Mouse (Mus musculus): Measurements from ENCODE around the gene Acox3. TPM values are rescaled to one million over a fixed set of nuclear protein-coding genes. Genes with fewer than 3 reads are reported as not detected.

Gene Acox3
- total and polyA plus RNA-seq, 3 experiments, result 21.8 to 28.3 (median 22.5) TPM

DNA sequence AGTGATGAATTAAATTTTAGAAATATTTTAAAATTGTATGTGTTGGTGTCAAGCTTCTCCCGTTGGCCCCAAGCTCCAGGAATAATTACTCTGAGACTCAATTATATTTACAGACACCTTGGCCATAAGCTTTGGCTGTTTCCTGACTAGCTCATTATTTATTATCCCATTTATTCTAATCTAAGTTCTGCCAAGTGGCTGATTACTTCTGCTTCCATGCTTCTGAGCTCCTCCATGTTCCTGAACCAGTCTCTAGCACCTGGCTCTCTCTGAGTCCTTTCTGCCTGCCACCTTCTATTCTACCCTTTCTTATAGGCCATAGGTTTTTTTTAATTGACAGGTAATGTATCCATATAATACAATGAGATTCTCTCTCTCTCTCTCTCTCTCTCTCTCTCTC, 47.9 kb downstream of the Acox3 start:
- 74% methylated on average over 1 of the region's 1 CpGs for WGBS
- peaks cover 14% of the 10 kb centered on the region for H3K4me1 ChIP-seq (ENCODE audit: control insufficient read depth, insufficient read depth, low read length)
- H3K9ac ChIP-seq (ENCODE audit: low read depth, low read length), result no peak overlapping the region
- no peak overlapping the region for H3K27ac ChIP-seq
- TF ChIP-seq EP300 (IDR thresholded peaks at IDR 0.05; ENCODE audit: insufficient read depth, low read depth, low read length), result no peak
- no peaks in the 10 kb centered on the region for H3K36me3 ChIP-seq (ENCODE audit: control insufficient read depth, insufficient read depth, low read length)
- intact Hi-C loops (cut with DNase I), result loop anchor here (5.0 kb wide), 1 partner anchor 42 kb away; no protein-coding TSS in a partner anchor
- H3K4me3 ChIP-seq, result no peak overlapping the region
- no peaks in the 10 kb centered on the region for H3K79me2 ChIP-seq (replicated peaks; ENCODE audit: control insufficient read depth, insufficient read depth, low read length)
- no peak for DNase-seq
- no peaks in the 10 kb centered on the region for H3K27me3 ChIP-seq (ENCODE audit: control insufficient read depth, insufficient read depth, low read length)

DNA sequence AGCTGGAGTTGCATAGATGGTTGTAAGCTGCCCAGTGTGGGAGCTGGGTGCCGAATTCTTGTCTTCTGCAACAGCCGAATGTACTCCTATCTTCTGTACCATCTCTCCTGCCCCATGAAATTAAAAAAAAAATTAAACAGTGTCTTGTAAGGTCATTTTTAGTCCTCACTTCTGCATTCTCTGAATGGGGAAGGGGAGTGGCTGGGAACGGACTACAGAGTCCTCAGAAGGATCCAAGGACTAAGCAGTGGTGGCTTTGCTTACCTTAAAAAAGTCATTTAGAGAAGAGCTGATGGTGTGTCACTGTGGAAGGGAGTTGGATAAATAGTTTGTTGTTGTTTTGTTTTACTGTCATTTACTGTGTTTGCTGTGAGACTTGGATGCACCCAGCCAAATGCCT, 48.4 kb downstream of the Acox3 start:
- intact Hi-C loops (cut with DNase I), result loop anchor here (5.0 kb wide), 1 partner anchor 41 kb away; no protein-coding TSS in a partner anchor
- Histone ChIP-seq H3K4me1 (ENCODE audit: control insufficient read depth, insufficient read depth, low read length) (peaks cover 14% of the 10 kb centered on the region), H3K9ac (ENCODE audit: low read depth, low read length) (no peak overlapping the region), H3K36me3 (ENCODE audit: control insufficient read depth, insufficient read depth, low read length) (no peaks in the 10 kb centered on the region), H3K27me3 (ENCODE audit: control insufficient read depth, insufficient read depth, low read length) (no peaks in the 10 kb centered on the region), H3K4me3 (no peak overlapping the region), H3K27ac (no peak overlapping the region), H3K79me2 (replicated peaks; ENCODE audit: control insufficient read depth, insufficient read depth, low read length) (no peaks in the 10 kb centered on the region)
- 85% methylated on average over 3 of the region's 3 CpGs for WGBS
- TF ChIP-seq POLR2A (IDR thresholded peaks at IDR 0.05; ENCODE audit: insufficient read depth, low read depth, low read length), result no peak
- no peak for TF ChIP-seq CTCF (IDR thresholded peaks at IDR 0.05)
- no peak for TF ChIP-seq EP300 (IDR thresholded peaks at IDR 0.05; ENCODE audit: insufficient read depth, low read depth, low read length)
- DNase-seq, result no peak

DNA sequence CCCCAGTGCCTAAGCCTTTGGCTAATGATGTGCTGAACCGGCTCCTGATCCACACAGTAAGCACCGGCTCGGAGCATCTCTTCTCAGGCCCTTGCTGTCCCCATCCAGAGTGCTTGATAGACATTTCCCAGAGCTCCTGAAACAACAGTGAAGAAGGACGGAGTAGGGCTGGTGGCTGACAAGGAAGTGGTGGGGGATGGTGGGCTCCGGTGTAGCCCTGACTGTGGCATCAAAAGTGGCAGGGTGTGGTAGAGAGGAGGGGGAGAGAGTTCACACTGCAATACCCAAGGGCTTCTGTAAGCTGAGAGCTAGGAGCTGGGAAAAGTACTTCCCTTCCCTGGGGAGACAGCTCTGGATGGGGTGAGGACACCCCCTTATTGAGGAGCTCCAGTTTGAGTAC, 48.9 kb downstream of the Acox3 start:
- DNase-seq, result no peak
- Histone ChIP-seq H3K9ac (ENCODE audit: low read depth, low read length) (no peak overlapping the region), H3K4me3 (no peak overlapping the region), H3K79me2 (replicated peaks; ENCODE audit: control insufficient read depth, insufficient read depth, low read length) (no peaks in the 10 kb centered on the region), H3K27me3 (ENCODE audit: control insufficient read depth, insufficient read depth, low read length) (no peaks in the 10 kb centered on the region), H3K27ac (no peak overlapping the region; the same call in none of the 2 replicates), H3K4me1 (ENCODE audit: control insufficient read depth, insufficient read depth, low read length) (peaks cover 19% of the 10 kb centered on the region), H3K36me3 (ENCODE audit: control insufficient read depth, insufficient read depth, low read length) (no peaks in the 10 kb centered on the region)
- WGBS, result 54% methylated on average over 5 of the region's 5 CpGs
- TF ChIP-seq EP300 (IDR thresholded peaks at IDR 0.05; ENCODE audit: insufficient read depth, low read depth, low read length) (no peak), CTCF (IDR thresholded peaks at IDR 0.05) (no peak), POLR2A (IDR thresholded peaks at IDR 0.05; ENCODE audit: insufficient read depth, low read depth, low read length) (no peak)
- intact Hi-C loops (cut with DNase I), result loop anchor here (5.0 kb wide), 1 partner anchor 41 kb away; no protein-coding TSS in a partner anchor

DNA sequence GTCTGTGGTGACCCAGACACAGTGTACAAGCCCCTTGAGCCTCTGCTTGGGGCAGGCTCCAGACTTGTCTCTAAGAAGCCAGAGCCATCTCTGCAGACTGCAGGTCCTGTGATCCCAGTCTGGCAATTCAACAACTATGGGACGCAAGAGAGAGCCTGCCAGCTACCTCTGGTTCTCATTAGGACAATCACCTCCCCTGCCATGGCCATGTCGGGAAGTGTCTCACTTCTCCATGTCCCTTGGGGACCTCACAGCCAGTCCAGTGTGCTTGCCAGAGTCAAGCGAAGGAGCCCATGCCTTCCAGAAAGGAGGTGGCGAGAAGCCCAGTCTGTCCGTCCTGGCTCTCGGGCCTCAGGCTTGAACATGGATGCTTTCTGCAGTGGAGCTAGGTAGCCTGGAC, 50.0 kb downstream of the Acox3 start:
- intact Hi-C loops (cut with DNase I), result loop anchor here (5.0 kb wide), 1 partner anchor 39 kb away; no protein-coding TSS in a partner anchor
- H3K79me2 ChIP-seq (replicated peaks; ENCODE audit: control insufficient read depth, insufficient read depth, low read length), result no peaks in the 10 kb centered on the region
- 47% methylated on average over 6 of the region's 6 CpGs for WGBS
- H3K27me3 ChIP-seq (ENCODE audit: control insufficient read depth, insufficient read depth, low read length), result no peaks in the 10 kb centered on the region
- peak; percentile 58 to 78 for DNase-seq
- no peak overlapping the region for H3K4me3 ChIP-seq
- no peaks in the 10 kb centered on the region for H3K36me3 ChIP-seq (ENCODE audit: control insufficient read depth, insufficient read depth, low read length)
- H3K4me1 ChIP-seq (ENCODE audit: control insufficient read depth, insufficient read depth, low read length), result peaks cover 17% of the 10 kb centered on the region
- no peak overlapping the region for H3K9ac ChIP-seq (ENCODE audit: low read depth, low read length)
- peak overlapping the region; percentile 33; the same call in 1 of the 2 replicates for H3K27ac ChIP-seq
- TF ChIP-seq EP300 (IDR thresholded peaks at IDR 0.05; ENCODE audit: insufficient read depth, low read depth, low read length), result peak; percentile 83; the same call in 1 of the 2 replicates
- no peak for TF ChIP-seq CTCF (IDR thresholded peaks at IDR 0.05)
- no peak for TF ChIP-seq POLR2A (IDR thresholded peaks at IDR 0.05; ENCODE audit: insufficient read depth, low read depth, low read length)

DNA sequence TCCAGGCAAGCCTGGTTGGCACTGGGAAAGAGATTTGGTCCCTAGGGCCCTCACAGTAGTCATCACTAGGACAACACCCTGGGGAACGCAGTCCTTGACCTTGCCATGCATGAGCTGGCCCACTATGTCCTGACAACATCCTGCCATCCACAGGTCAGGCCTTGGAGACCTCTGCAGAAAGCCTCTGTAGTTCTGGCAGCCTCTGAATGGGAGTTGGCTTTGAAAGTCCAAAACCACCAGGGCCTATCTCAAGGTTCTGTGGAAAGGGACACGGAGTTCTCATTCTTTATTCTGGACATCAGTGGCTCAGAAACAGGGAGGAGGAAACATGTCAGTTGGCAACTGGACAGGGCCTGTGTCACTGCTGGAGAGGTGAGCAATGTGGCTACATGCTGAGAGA, 53.2 kb downstream of the Acox3 start:
- peak; percentile 70 to 86 for DNase-seq
- WGBS, result 30% methylated on average over 2 of the region's 2 CpGs
- intact Hi-C loops (cut with DNase I), result no loop called here
- peak overlapping the region; percentile 52 for H3K27ac ChIP-seq
- TF ChIP-seq CTCF (IDR thresholded peaks at IDR 0.05) (no peak), EP300 (IDR thresholded peaks at IDR 0.05; ENCODE audit: insufficient read depth, low read depth, low read length) (peak; percentile 89), POLR2A (IDR thresholded peaks at IDR 0.05; ENCODE audit: insufficient read depth, low read depth, low read length) (0 out of 2 replicates have a peak, but pooled peaks have one; percentile 23)
- H3K9ac ChIP-seq (ENCODE audit: low read depth, low read length), result no peak overlapping the region
- H3K4me3 ChIP-seq, result no peak overlapping the region
- no peaks in the 10 kb centered on the region for H3K36me3 ChIP-seq (ENCODE audit: control insufficient read depth, insufficient read depth, low read length)
- no peaks in the 10 kb centered on the region for H3K79me2 ChIP-seq (replicated peaks; ENCODE audit: control insufficient read depth, insufficient read depth, low read length)
- no peaks in the 10 kb centered on the region for H3K27me3 ChIP-seq (ENCODE audit: control insufficient read depth, insufficient read depth, low read length)
- H3K4me1 ChIP-seq (ENCODE audit: control insufficient read depth, insufficient read depth, low read length), result peaks cover 16% of the 10 kb centered on the region

DNA sequence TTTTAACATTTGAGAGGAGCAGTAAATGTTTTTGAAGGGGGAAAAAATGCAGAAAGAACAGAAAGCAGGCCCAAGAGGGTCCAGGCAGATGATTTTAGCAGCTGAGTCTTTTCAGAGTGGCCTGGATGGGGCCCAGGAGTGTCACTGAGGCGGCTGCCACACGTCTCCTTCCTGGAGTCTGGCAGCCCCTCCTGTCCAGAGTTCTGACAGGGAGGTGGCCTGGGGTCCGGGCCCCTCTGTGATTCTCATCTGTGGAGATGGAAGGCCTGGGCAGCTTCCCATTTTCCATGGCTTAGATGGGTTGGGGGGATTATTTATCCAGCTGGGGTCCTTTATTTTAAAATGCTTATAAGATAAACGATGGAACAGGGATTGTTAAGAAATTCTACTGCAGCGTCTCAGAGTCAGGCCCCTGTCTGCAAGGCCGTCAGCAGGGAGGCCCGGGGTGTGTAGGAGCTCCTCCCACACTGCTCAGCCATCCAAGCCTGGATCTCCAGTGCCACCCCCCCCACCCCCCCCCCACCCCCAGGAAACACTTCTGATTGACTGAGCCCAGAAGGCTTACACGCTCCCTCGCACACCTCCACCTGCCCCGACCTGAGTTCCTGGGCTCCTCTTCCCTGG, 59.2 kb downstream of the Acox3 start:
- Histone ChIP-seq H3K36me3 (ENCODE audit: control insufficient read depth, insufficient read depth, low read length) (no peaks in the 10 kb centered on the region), H3K4me1 (ENCODE audit: control insufficient read depth, insufficient read depth, low read length) (peaks cover 4% of the 10 kb centered on the region), H3K9ac (ENCODE audit: low read depth, low read length) (no peak overlapping the region), H3K27me3 (ENCODE audit: control insufficient read depth, insufficient read depth, low read length) (no peaks in the 10 kb centered on the region), H3K27ac (peak overlapping the region; percentile 43; the same call in 1 of the 2 replicates), H3K79me2 (replicated peaks; ENCODE audit: control insufficient read depth, insufficient read depth, low read length) (no peaks in the 10 kb centered on the region), H3K4me3 (no peak overlapping the region)
- TF ChIP-seq EP300 (IDR thresholded peaks at IDR 0.05; ENCODE audit: insufficient read depth, low read depth, low read length) (no peak), POLR2A (IDR thresholded peaks at IDR 0.05; ENCODE audit: insufficient read depth, low read depth, low read length) (no peak), CTCF (IDR thresholded peaks at IDR 0.05) (no peak)
- WGBS, result 66% methylated on average over 10 of the region's 10 CpGs
- DNase-seq, result peak in 1 of 2 experiments; percentile 52
- intact Hi-C loops (cut with DNase I), result no loop called here

Data from heart, adult 2 months (tissue).